Mouse (Mus musculus): ENCODE data around the gene Pdk1. TPM values are rescaled to one million over a fixed set of nuclear protein-coding genes. Genes with fewer than 3 reads are reported as not detected.

Gene Pdk1
- total and polyA plus RNA-seq, 2 experiments from 2014 or later: 18.9 to 51.8 TPM

DNA sequence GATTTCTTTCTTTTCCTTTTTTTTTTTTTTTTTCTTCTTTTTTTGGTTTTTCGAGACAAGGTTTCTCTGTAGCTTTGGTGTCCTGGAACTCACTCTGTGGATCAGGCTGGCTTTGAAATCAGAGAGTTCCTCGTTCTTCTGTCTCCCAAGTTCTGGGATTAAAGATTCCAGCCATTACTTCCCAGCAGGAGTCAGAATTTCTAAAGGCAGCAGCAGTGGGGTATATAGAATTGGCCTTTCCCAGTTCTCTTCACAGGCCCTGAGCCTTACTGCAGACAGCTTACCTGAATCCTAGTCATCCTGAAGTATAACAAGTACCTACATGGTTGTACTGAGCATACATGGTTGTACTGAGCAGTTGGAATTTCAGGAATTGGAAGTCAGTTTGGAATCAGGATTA lies 1.8 kb downstream of the Pdk1 start:
- Histone ChIP-seq H3K9ac (replicated peaks; ENCODE audit: low read length, poor library complexity, severe bottlenecking) (no peak overlapping the region), H3K9me3 (ENCODE audit: low read length) (no peaks in the 10 kb centered on the region), H3K27ac (ENCODE audit: low read depth, low read length) (no peak overlapping the region), H3K36me3 (ENCODE audit: insufficient read depth, low read length) (no peaks in the 10 kb centered on the region), H3K4me3 (ENCODE audit: low read depth, low read length) (no peak overlapping the region), H3K4me1 (ENCODE audit: insufficient read depth, low read length) (no peaks in the 10 kb centered on the region), H3K27me3 (ENCODE audit: insufficient read depth, low read length) (no peaks in the 10 kb centered on the region), H3K4me2 (ENCODE audit: low read depth, low read length, poor library complexity, severe bottlenecking) (no peak overlapping the region)
- 31% methylated on average over 2 of the region's 2 CpGs for WGBS
- DNase-seq (ENCODE audit: low spot score): no peak
- TF ChIP-seq CTCF (IDR thresholded peaks at IDR 0.05): no peak
- ATAC-seq (ENCODE audit: low FRiP score): no peak

DNA sequence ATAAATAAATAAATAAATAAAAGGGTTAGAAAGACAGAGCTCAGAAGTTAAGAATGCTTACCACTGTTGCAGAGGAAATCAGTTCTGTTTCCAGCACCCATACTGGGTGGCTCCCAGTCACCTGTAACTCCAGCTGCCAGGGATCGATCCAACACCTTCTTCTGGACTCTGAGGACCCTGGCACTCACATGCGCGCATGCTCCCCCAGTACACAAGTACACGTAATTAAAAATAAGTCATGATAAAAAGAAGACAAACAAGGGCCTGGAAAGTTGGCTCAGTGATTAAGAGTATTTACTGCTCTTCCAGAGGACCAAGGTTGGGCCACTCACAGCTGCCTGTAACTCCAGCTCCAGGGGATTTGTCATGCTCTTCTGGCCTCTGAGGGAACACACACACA lies 4.8 kb downstream of the Pdk1 start:
- Histone ChIP-seq H3K27me3 (ENCODE audit: insufficient read depth, low read length) (no peaks in the 10 kb centered on the region), H3K36me3 (ENCODE audit: insufficient read depth, low read length) (peaks cover 2% of the 10 kb centered on the region; the same call in 1 of the 2 replicates), H3K27ac (ENCODE audit: low read depth, low read length) (no peak overlapping the region), H3K9me3 (ENCODE audit: low read length) (no peaks in the 10 kb centered on the region), H3K9ac (replicated peaks; ENCODE audit: low read length, poor library complexity, severe bottlenecking) (no peak overlapping the region), H3K4me3 (ENCODE audit: low read depth, low read length) (no peak overlapping the region), H3K4me2 (ENCODE audit: low read depth, low read length, poor library complexity, severe bottlenecking) (no peak overlapping the region), H3K4me1 (ENCODE audit: insufficient read depth, low read length) (no peaks in the 10 kb centered on the region)
- DNase-seq (ENCODE audit: low spot score): no peak
- TF ChIP-seq CTCF (IDR thresholded peaks at IDR 0.05): no peak
- no peak for ATAC-seq (ENCODE audit: low FRiP score)
- 96% methylated on average over 4 of the region's 4 CpGs for WGBS

DNA sequence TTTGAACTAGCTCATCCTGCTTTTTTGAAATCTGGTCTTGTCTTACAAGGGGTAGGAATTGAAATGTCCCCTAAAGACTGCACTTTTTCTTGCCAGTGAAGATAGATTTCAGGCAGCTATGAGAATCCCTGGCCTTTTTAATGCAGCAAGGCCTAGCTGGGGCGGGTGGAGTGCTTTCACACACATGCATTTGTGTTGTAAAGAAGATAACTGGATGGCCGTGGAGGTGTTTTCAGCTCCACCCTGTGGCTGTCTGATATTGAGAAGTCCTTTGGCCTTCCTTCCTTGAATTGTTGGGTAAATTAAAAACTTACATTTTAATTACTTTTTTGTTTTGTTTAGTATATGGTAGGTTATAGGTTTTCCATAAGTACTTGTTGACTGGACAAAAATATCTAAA lies 5.4 kb downstream of the Pdk1 start:
- Histone ChIP-seq H3K4me1 (ENCODE audit: insufficient read depth, low read length) (no peaks in the 10 kb centered on the region), H3K27ac (ENCODE audit: low read depth, low read length) (no peak overlapping the region), H3K4me2 (ENCODE audit: low read depth, low read length, poor library complexity, severe bottlenecking) (no peak overlapping the region), H3K9me3 (ENCODE audit: low read length) (no peaks in the 10 kb centered on the region), H3K27me3 (ENCODE audit: insufficient read depth, low read length) (no peaks in the 10 kb centered on the region), H3K4me3 (ENCODE audit: low read depth, low read length) (no peak overlapping the region), H3K36me3 (ENCODE audit: insufficient read depth, low read length) (peaks cover 2% of the 10 kb centered on the region; the same call in 1 of the 2 replicates), H3K9ac (replicated peaks; ENCODE audit: low read length, poor library complexity, severe bottlenecking) (no peak overlapping the region)
- DNase-seq (ENCODE audit: low spot score): no peak
- no peak for ATAC-seq (ENCODE audit: low FRiP score)
- TF ChIP-seq CTCF (IDR thresholded peaks at IDR 0.05): no peak
- 77% methylated on average over 2 of the region's 2 CpGs for WGBS

DNA sequence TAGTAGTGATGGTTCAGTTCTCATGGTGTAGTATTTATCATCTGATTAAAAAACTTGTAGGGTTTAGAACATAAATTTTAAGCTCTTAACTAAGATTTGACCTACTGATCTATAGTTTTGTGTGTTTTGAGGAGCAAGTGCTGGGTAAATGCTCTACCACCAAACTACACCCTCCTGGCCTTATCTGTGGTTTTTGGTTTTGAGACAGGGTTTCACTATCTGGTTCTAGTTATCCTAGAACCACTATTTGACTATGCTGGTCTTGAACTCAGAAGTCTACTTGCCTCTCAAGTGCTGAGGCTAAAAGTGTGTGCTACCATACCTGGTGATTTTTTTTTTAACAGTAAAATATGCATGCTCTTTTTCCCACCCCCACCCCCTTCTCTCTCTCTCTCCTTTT lies 5.9 kb downstream of the Pdk1 start:
- ATAC-seq (ENCODE audit: low FRiP score): no peak
- Histone ChIP-seq H3K4me2 (ENCODE audit: low read depth, low read length, poor library complexity, severe bottlenecking) (no peak overlapping the region), H3K36me3 (ENCODE audit: insufficient read depth, low read length) (peaks cover 2% of the 10 kb centered on the region; the same call in 1 of the 2 replicates), H3K9ac (replicated peaks; ENCODE audit: low read length, poor library complexity, severe bottlenecking) (no peak overlapping the region), H3K27ac (ENCODE audit: low read depth, low read length) (no peak overlapping the region), H3K27me3 (ENCODE audit: insufficient read depth, low read length) (no peaks in the 10 kb centered on the region), H3K9me3 (ENCODE audit: low read length) (no peaks in the 10 kb centered on the region), H3K4me3 (ENCODE audit: low read depth, low read length) (no peak overlapping the region), H3K4me1 (ENCODE audit: insufficient read depth, low read length) (no peaks in the 10 kb centered on the region)
- no peak for TF ChIP-seq CTCF (IDR thresholded peaks at IDR 0.05)
- DNase-seq (ENCODE audit: low spot score): no peak

DNA sequence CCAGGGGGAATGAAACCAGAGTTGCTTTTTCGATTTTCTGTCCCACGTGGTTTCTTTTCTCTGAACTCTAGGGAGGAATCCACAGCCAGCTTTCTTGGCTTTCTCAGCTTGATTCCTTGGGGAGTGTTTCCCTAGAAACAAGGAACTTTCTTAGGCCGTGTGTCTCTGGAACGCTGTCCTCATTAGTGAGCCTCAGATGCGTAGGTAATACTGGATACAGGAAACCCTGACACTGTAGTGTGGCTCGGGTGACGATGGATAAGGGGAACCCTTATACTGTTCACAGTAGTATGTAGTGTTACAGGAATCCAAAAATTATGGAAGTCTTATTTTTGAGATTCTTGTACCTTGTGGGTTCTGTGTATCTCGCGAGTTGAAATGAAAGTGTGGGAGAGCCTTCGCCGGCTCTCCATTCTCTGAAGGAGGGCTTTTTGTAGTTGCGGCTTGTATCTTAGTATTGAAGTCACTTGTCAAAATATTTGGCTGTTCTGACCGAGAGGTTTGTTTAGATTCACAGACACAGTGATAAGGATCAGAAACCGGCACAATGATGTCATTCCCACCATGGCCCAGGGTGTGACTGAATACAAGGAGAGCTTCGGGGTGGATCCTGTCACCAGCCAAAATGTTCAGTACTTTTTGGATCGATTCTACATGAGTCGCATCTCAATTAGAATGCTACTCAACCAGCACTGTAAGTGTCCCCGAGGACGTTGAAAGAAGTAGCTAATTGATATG lies 10.1 kb downstream of the Pdk1 start:
- H3K27ac ChIP-seq (ENCODE audit: low read depth, low read length): no peak overlapping the region
- TF ChIP-seq CTCF (IDR thresholded peaks at IDR 0.05): no peak
- H3K4me1 ChIP-seq (ENCODE audit: insufficient read depth, low read length): no peaks in the 10 kb centered on the region
- WGBS: 76% methylated on average over 19 of the region's 19 CpGs
- H3K9ac ChIP-seq (replicated peaks; ENCODE audit: low read length, poor library complexity, severe bottlenecking): no peak overlapping the region
- DNase-seq (ENCODE audit: low spot score) (peak; percentile 13), ATAC-seq (ENCODE audit: low FRiP score) (no peak)
- H3K4me2 ChIP-seq (ENCODE audit: low read depth, low read length, poor library complexity, severe bottlenecking): no peak overlapping the region
- H3K9me3 ChIP-seq (ENCODE audit: low read length): no peaks in the 10 kb centered on the region
- peaks cover 8% of the 10 kb centered on the region; the same call in 1 of the 2 replicates for H3K36me3 ChIP-seq (ENCODE audit: insufficient read depth, low read length)
- H3K27me3 ChIP-seq (ENCODE audit: insufficient read depth, low read length): no peaks in the 10 kb centered on the region
- no peak overlapping the region for H3K4me3 ChIP-seq (ENCODE audit: low read depth, low read length)

DNA sequence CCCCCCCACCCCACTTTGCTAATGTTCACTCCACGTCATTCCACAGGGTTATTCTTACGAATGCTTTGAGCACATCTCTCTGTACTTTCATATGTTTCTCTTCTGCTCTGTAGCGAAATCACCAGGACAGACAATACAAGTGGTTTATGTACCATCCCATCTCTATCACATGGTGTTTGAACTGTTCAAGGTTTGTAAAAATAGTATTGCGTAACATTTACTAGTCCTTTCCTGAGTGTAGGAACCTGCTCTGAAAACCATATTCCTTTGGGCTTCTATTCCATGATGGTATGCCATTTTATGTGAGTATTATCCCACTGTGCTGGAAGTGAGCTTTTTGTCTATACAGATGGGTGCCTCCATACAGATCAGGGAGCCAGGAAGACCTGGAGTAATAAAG lies 14.2 kb downstream of the Pdk1 start:
- Histone ChIP-seq H3K9me3 (ENCODE audit: low read length) (no peaks in the 10 kb centered on the region), H3K27ac (ENCODE audit: low read depth, low read length) (no peak overlapping the region), H3K36me3 (ENCODE audit: insufficient read depth, low read length) (peaks cover 18% of the 10 kb centered on the region), H3K4me2 (ENCODE audit: low read depth, low read length, poor library complexity, severe bottlenecking) (no peak overlapping the region), H3K4me1 (ENCODE audit: insufficient read depth, low read length) (no peaks in the 10 kb centered on the region), H3K27me3 (ENCODE audit: insufficient read depth, low read length) (no peaks in the 10 kb centered on the region), H3K9ac (replicated peaks; ENCODE audit: low read length, poor library complexity, severe bottlenecking) (no peak overlapping the region), H3K4me3 (ENCODE audit: low read depth, low read length) (no peak overlapping the region)
- ATAC-seq (ENCODE audit: low FRiP score) (no peak), DNase-seq (ENCODE audit: low spot score) (no peak)
- TF ChIP-seq CTCF (IDR thresholded peaks at IDR 0.05): no peak
- 97% methylated on average over 4 of the region's 4 CpGs for WGBS
